Mouse (Mus musculus): ENCODE data around the gene Lclat1.

- TF ChIP-seq CTCF (IDR thresholded peaks at IDR 0.05) (no peak), EP300 (IDR thresholded peaks at IDR 0.05; ENCODE audit: insufficient read depth, low read depth, low read length) (no peak), POLR2A (IDR thresholded peaks at IDR 0.05; ENCODE audit: insufficient read depth, low read depth, low read length) (no peak)
Measured at GRCm38 (mm10) chr17:73100396-73100795, 7.4 kb upstream of the Lclat1 start.

Measured in heart, adult 2 months (tissue).